In genomic region chr10:96075880-96076279, GRCm38 (mm10) we compare ENCODE assay signal across 7 mouse cellular contexts.
DNase-seq lines count a peak whose midpoint lies in the region; ATAC-seq and TF ChIP-seq lines count a peak whose summit lies in the region.

No protein-coding gene starts in this region.

- H3K4me3 ChIP-seq in hindbrain, postnatal 0 days (ENCODE audit: low read length), result no peak overlapping the region
- no peak overlapping the region for H3K4me3 ChIP-seq in hindbrain, embryonic 13.5 days
- H3K4me3 ChIP-seq in lung, embryonic 16.5 days (ENCODE audit: low read length), result no peak overlapping the region

- H3K27ac ChIP-seq in hindbrain, postnatal 0 days, result no peak overlapping the region
- H3K27ac ChIP-seq in hindbrain, embryonic 13.5 days, result no peak overlapping the region; the same call in 1 of the 2 replicates
- no peak overlapping the region for H3K27ac ChIP-seq in lung, embryonic 16.5 days (ENCODE audit: low read length)

- TF ChIP-seq CTCF in hindbrain, postnatal 0 days (IDR thresholded peaks at IDR 0.05; ENCODE audit: low read depth), result no peak

- H3K9me3 ChIP-seq in hindbrain, postnatal 0 days (ENCODE audit: low read length), result no peaks in the 10 kb centered on the region
- H3K9me3 ChIP-seq in hindbrain, embryonic 13.5 days, result no peaks in the 10 kb centered on the region
- no peaks in the 10 kb centered on the region for H3K9me3 ChIP-seq in lung, embryonic 16.5 days (ENCODE audit: control insufficient read depth, low read length)

- H3K27me3 ChIP-seq in hindbrain, postnatal 0 days (ENCODE audit: insufficient read depth, low read length), result no peaks in the 10 kb centered on the region
- no peaks in the 10 kb centered on the region for H3K27me3 ChIP-seq in hindbrain, embryonic 13.5 days
- H3K27me3 ChIP-seq in lung, embryonic 16.5 days (ENCODE audit: control insufficient read depth, insufficient read depth, low read depth, low read length), result no peaks in the 10 kb centered on the region

- no peak overlapping the region for H3K4me2 ChIP-seq in hindbrain, postnatal 0 days (ENCODE audit: low read depth, low read length)
- H3K4me2 ChIP-seq in hindbrain, embryonic 13.5 days, result no peak overlapping the region
- H3K4me2 ChIP-seq in lung, embryonic 16.5 days (ENCODE audit: low read depth, low read length), result no peak overlapping the region

- no peaks in the 10 kb centered on the region for H3K4me1 ChIP-seq in hindbrain, postnatal 0 days (ENCODE audit: insufficient read depth, low read length)
- peaks cover 15% of the 10 kb centered on the region for H3K4me1 ChIP-seq in hindbrain, embryonic 13.5 days (replicated peaks)
- no peaks in the 10 kb centered on the region; the same call in 1 of the 2 replicates for H3K4me1 ChIP-seq in lung, embryonic 16.5 days (replicated peaks; ENCODE audit: control insufficient read depth, insufficient read depth, low read length)

- no peak overlapping the region for H3K9ac ChIP-seq in hindbrain, postnatal 0 days (replicated peaks; ENCODE audit: low read length)
- H3K9ac ChIP-seq in hindbrain, embryonic 13.5 days, result no peak overlapping the region
- H3K9ac ChIP-seq in lung, embryonic 16.5 days (ENCODE audit: low read length), result 0 out of 2 replicates have a peak overlapping the region, but pooled peaks have one; percentile 18

- peak; percentile 50 for DNase-seq in hindbrain, postnatal 0 days (ENCODE audit: low spot score)
- peak; percentile 43 for DNase-seq in NIH3T3 (ENCODE audit: low read depth)
- DNase-seq in fibroblast of lung, adult 2 months (ENCODE audit: low read depth), result peak; percentile 37

- WGBS in hindbrain, postnatal 0 days, result 5% methylated on average over 7 of the region's 7 CpGs
- 14% methylated on average over 7 of the region's 7 CpGs for WGBS in hindbrain, embryonic 13.5 days
- 11% methylated on average over 7 of the region's 7 CpGs for WGBS in lung, embryonic 16.5 days

- no peak for ATAC-seq in hindbrain, postnatal 0 days
- no peak for ATAC-seq in hindbrain, embryonic 13.5 days (ENCODE audit: low FRiP score)
- no peak for ATAC-seq in lung, embryonic 16.5 days (ENCODE audit: low read depth)
- no peak for ATAC-seq in megakaryocyte progenitor cell, adult 5-6 weeks (replicated peaks; ENCODE audit: poor library complexity)
- ATAC-seq in monocyte, adult 5-6 weeks (replicated peaks; ENCODE audit: insufficient number of reproducible peaks, low FRiP score, low TSS enrichment, poor library complexity, severe bottlenecking), result no peak

- no peaks in the 10 kb centered on the region for H3K36me3 ChIP-seq in hindbrain, postnatal 0 days (ENCODE audit: insufficient read depth, low read length)
- no peaks in the 10 kb centered on the region for H3K36me3 ChIP-seq in hindbrain, embryonic 13.5 days
- H3K36me3 ChIP-seq in lung, embryonic 16.5 days (ENCODE audit: control insufficient read depth, insufficient read depth, low read length), result no peaks in the 10 kb centered on the region
